Mouse (Mus musculus) embryo, embryonic 10 days (tissue): ENCODE measurements around the gene 1810009A15Rik.
"Not testable (repeated sequence)": the region's sequence is repeated elsewhere in the genome, so short reads cannot be mapped to it uniquely, and the experiment has no call there.

Experiments used
- DNase-seq: peaks from one replicate; pipeline ENCODE4 v3.0.0-alpha.2; 2015; ENCODE audit warnings: low spot score

The 1810009A15Rik gene

GRCm38 (mm10) chr19:8880311-8881033, 8.2 kb upstream of the 1810009A15Rik start, which contains the start of gene Uqcc3:
Gene Uqcc3 (minus strand): TSS chr19:8880923.
- peak; percentile 91 for DNase-seq

- DNase-seq: no peak
Observed at GRCm38 (mm10) chr19:8881034-8881392, 7.6 kb upstream of the 1810009A15Rik start.

- DNase-seq: no peak
Observed at GRCm38 (mm10) chr19:8883616-8884015, 5.0 kb upstream of the 1810009A15Rik start, which contains the start of the genes Lbhd1 and Gm49403. Gene Lbhd1 (plus strand): TSS chr19:8883732. Gene Gm49403 (plus strand): TSS chr19:8883930.

- peak; percentile 14 for DNase-seq
Observed at GRCm38 (mm10) chr19:8886916-8887584, 1.6 kb upstream of the 1810009A15Rik start.

- DNase-seq: peak; percentile 21
Observed at GRCm38 (mm10) chr19:8887585-8888463, 829 bp upstream of the 1810009A15Rik start.

- DNase-seq: peak; percentile 94
Observed at GRCm38 (mm10) chr19:8892829-8893766, 4.4 kb downstream of the 1810009A15Rik start, which contains the start of gene Ints5. Gene Ints5 (plus strand): TSS chr19:8893005.

- DNase-seq: no peak
Observed at GRCm38 (mm10) chr19:8895397-8895960, 6.8 kb downstream of the 1810009A15Rik start.

GRCm38 (mm10) chr19:8896231-8896630, 7.6 kb downstream of the 1810009A15Rik start:
- DNase-seq: not testable (repeated sequence)

GRCm38 (mm10) chr19:8897211-8897864, 8.7 kb downstream of the 1810009A15Rik start:
- peak; percentile 41 for DNase-seq

GRCm38 (mm10) chr19:8897865-8898495, 9.3 kb downstream of the 1810009A15Rik start, which contains the start of gene Ganab:
Gene Ganab (plus strand): TSS chr19:8898071.
- DNase-seq: peak; percentile 99

GRCm38 (mm10) chr19:8898576-8898975, 9.9 kb downstream of the 1810009A15Rik start:
- no peak for DNase-seq

GRCm38 (mm10) chr19:8899079-8899478, 10.4 kb downstream of the 1810009A15Rik start:
- DNase-seq: no peak

- no peak for DNase-seq
Observed at GRCm38 (mm10) chr19:8903412-8903811, 14.8 kb downstream of the 1810009A15Rik start.

GRCm38 (mm10) chr19:8908531-8908930, 19.9 kb downstream of the 1810009A15Rik start:
- no peak for DNase-seq

GRCm38 (mm10) chr19:8911810-8912209, 23.2 kb downstream of the 1810009A15Rik start:
- DNase-seq: no peak

GRCm38 (mm10) chr19:8914212-8914611, 25.6 kb downstream of the 1810009A15Rik start:
- no peak for DNase-seq

GRCm38 (mm10) chr19:8919000-8919399, 30.3 kb downstream of the 1810009A15Rik start:
- no peak for DNase-seq

- DNase-seq: no peak
Observed at GRCm38 (mm10) chr19:8919684-8920072, 31.0 kb downstream of the 1810009A15Rik start.

- peak; percentile 99 for DNase-seq
Observed at GRCm38 (mm10) chr19:8920073-8920736, 31.6 kb downstream of the 1810009A15Rik start, which contains the start of gene B3gat3. Gene B3gat3 (plus strand): TSS chr19:8920374.
